Comparison of ENCODE assay signal across 10 mouse cellular contexts in the genomic region with DNA sequence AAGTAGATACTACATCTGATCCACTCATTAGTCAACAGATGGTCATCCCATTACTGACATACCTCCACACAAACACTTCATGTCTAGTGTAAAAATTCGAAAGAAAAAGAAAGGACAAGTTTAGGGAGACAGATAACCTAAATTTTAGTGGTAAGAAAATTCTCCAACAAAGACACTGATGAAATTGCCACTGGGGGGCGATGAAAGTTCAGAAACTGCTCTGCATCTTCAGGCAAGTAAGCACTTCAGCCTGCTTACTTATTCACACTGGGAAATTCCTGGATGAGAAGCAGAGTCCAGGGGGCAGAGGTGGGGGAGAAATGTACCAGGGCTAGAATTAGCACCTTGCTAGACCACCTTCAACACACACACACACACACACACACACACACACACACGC. TPM values are rescaled to one million over a fixed set of nuclear protein-coding genes. Genes with fewer than 3 reads are reported as not detected.
DNase-seq lines count a peak whose midpoint lies in the region; ATAC-seq and TF ChIP-seq lines count a peak whose summit lies in the region.
"Had no signal": no experiment of that assay in that cellular context is flagged by ENCODE, and none has a peak within 500 bp of the region (broad histone marks: within the 10 kb centered on the region; RNA-seq: fewer than 3 reads in every experiment).

No protein-coding gene starts in this region.

- TF ChIP-seq CTCF in gastrocnemius, adult 2 months (IDR thresholded peaks at IDR 0.05), result peak; percentile 50

- DNase-seq in gastrocnemius, adult 2 months, result peak; percentile 16
- no peak for DNase-seq in gastrocnemius, postnatal 25 days
- DNase-seq in ovary, postnatal 14 days (ENCODE audit: low spot score), result peak; percentile 22
- DNase-seq in ovary, postnatal 10 days (ENCODE audit: low spot score), result no peak
- peak; percentile 16 for DNase-seq in embryo, embryonic 9.5 days (ENCODE audit: extremely low spot score)
- peak; percentile 14 to 55 for DNase-seq in layer of hippocampus, postnatal 14 days (ENCODE audit: low spot score in 2 of 2)
- DNase-seq in neural tube, embryonic 11.5 days (ENCODE audit: low spot score), result peak; percentile 21

- no peak overlapping the region for H3K4me2 ChIP-seq in neural tube, embryonic 11.5 days (ENCODE audit: low read depth)
- H3K4me2 ChIP-seq: stomach, embryonic 15.5 days had no signal

- ATAC-seq in neural tube, embryonic 11.5 days (ENCODE audit: insufficient read depth, low FRiP score, low TSS enrichment), result no peak
- ATAC-seq in activated CD4-positive, CD25-positive, alpha-beta regulatory T cell, adult 4 months, result no peak

- no peak overlapping the region for H3K4me3 ChIP-seq in gastrocnemius, adult 2 months
- no peak overlapping the region for H3K4me3 ChIP-seq in neural tube, embryonic 11.5 days (ENCODE audit: low read depth, low read length)
- H3K4me3 ChIP-seq: stomach, embryonic 15.5 days had no signal

- WGBS in neural tube, embryonic 11.5 days, result 37% methylated on average over 3 of the region's 3 CpGs

- H3K36me3 ChIP-seq in neural tube, embryonic 11.5 days (ENCODE audit: control insufficient read depth, insufficient read depth, low read length), result no peaks in the 10 kb centered on the region
- H3K36me3 ChIP-seq: stomach, embryonic 15.5 days had no signal

- no peaks in the 10 kb centered on the region for H3K4me1 ChIP-seq in neural tube, embryonic 11.5 days (ENCODE audit: control insufficient read depth, insufficient read depth, low read length)
- H3K4me1 ChIP-seq: stomach, embryonic 15.5 days had no signal

- intact Hi-C loops in gastrocnemius, adult 2 months (cut with DNase I), result no loop called here

- no peaks in the 10 kb centered on the region for H3K27me3 ChIP-seq in neural tube, embryonic 11.5 days (ENCODE audit: control insufficient read depth, insufficient read depth, low read length)
- H3K27me3 ChIP-seq: stomach, embryonic 15.5 days had no signal

- H3K9me3 ChIP-seq in neural tube, embryonic 11.5 days (ENCODE audit: control insufficient read depth, low read length), result no peaks in the 10 kb centered on the region
- H3K9me3 ChIP-seq: stomach, embryonic 15.5 days had no signal

- no peak overlapping the region for H3K27ac ChIP-seq in gastrocnemius, adult 2 months
- H3K27ac ChIP-seq in neural tube, embryonic 11.5 days (ENCODE audit: low read depth, low read length), result no peak overlapping the region
- H3K27ac ChIP-seq: macrophage; stomach, embryonic 15.5 days had no signal

- H3K9ac ChIP-seq in neural tube, embryonic 11.5 days (ENCODE audit: low read length), result no peak overlapping the region
- H3K9ac ChIP-seq: stomach, embryonic 15.5 days had no signal

RNA-seq across cellular contexts. Expression of gene Hccs, which starts 12.1 kb away (rescaled TPM):
- 10 to 100 TPM; 21.7 to 44.6 TPM for total RNA-seq in gastrocnemius, adult 2 months (2021)
- 10 to 100 TPM; 26.5 to 40.6 TPM for total RNA-seq in gastrocnemius, postnatal 25 days (2021)
- total RNA-seq in layer of hippocampus, postnatal 14 days (2021), result 10 to 100 TPM; 25.5 to 28.4 TPM
- 54.5 and 55.3 TPM in 2 replicates for polyA plus RNA-seq in neural tube, embryonic 11.5 days (2014; fragmentation: Nextera tagmentation; extraction: Ambion mirVana)
- polyA plus RNA-seq in activated CD4-positive, CD25-positive, alpha-beta regulatory T cell, adult 4 months (2017; shearing (Covaris generic)), result 10 to 100 TPM in 1 of 2 experiments, 1 to 10 TPM in 1; 9.9 to 10.2 TPM

Comparison
In these comparisons a context has a peak if more than half of its experiments do, and no peak if none do; other contexts are left out.
1. DNase-seq: peak in gastrocnemius, adult 2 months (single experiment), ovary, postnatal 14 days (single experiment), embryo, embryonic 9.5 days (single experiment), layer of hippocampus, postnatal 14 days (2 of 2) and neural tube, embryonic 11.5 days (single experiment); none in gastrocnemius, postnatal 25 days (single experiment) and ovary, postnatal 10 days (single experiment).